Mouse (Mus musculus): ENCODE results near the gene Isyna1.

Isyna1 gene

GRCm38 (mm10) chr8:70598283-70598682, 4.1 kb downstream of the Isyna1 start:
- in situ Hi-C loops (cut with MboI; ENCODE audit: low pct_unique_long_range_greater_than_20kb in 1 of 2, low sequenced_read_pairs in 2 of 2, unreplicated experiment in 1 of 2): loop anchor here in 1 of 2 experiments (5.0 kb wide), 1 partner anchor 36 kb away; no protein-coding TSS in a partner anchor

GRCm38 (mm10) chr8:70598722-70599121, 4.5 kb downstream of the Isyna1 start:
- in situ Hi-C loops (cut with MboI; ENCODE audit: low pct_unique_long_range_greater_than_20kb in 1 of 2, low sequenced_read_pairs in 2 of 2, unreplicated experiment in 1 of 2): loop anchor here in 1 of 2 experiments (5.0 kb wide), 1 partner anchor 36 kb away; no protein-coding TSS in a partner anchor

DNA sequence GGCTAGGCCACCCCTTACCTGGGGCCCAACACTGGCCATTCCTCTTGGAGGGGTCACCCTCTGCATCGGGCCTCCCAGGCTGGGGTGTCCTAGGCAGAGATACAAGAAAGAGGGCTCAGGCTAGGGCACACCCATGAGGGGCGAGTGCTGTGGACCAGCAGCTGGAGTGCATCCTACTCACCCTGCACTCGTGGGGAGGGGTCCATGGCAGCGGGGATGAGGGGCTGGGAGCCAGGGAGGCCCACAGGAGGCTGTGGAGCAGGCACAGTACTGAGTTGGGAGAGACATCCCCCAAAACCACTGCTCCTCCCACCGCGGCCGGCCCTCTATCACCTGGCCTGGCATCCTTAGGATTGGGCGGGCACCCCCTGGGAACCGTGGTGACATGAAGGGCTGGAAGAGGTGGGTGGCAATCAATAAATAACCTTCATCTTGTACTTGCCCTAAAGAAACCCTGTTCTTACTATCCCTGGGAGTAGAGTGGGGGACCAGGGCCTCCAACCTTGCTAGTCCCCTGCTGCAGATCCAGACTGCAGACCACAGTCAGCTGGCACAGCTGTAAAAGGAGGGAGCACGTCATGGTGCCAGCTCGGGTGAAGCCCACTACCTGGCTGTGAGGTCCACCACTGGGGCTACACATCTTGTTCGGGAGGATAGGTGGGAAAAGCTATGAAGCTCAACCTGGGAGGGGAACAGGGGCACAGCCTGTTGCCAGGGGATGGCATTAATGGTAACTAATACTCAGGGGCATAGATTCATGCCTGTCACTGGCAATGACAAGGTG, 5.5 kb downstream of the Isyna1 start:
- in situ Hi-C loops (cut with MboI; ENCODE audit: low pct_unique_long_range_greater_than_20kb in 1 of 2, low sequenced_read_pairs in 2 of 2, unreplicated experiment in 1 of 2): loop anchor here in 1 of 2 experiments (5.0 kb wide), 1 partner anchor 37 kb away; no protein-coding TSS in a partner anchor

DNA sequence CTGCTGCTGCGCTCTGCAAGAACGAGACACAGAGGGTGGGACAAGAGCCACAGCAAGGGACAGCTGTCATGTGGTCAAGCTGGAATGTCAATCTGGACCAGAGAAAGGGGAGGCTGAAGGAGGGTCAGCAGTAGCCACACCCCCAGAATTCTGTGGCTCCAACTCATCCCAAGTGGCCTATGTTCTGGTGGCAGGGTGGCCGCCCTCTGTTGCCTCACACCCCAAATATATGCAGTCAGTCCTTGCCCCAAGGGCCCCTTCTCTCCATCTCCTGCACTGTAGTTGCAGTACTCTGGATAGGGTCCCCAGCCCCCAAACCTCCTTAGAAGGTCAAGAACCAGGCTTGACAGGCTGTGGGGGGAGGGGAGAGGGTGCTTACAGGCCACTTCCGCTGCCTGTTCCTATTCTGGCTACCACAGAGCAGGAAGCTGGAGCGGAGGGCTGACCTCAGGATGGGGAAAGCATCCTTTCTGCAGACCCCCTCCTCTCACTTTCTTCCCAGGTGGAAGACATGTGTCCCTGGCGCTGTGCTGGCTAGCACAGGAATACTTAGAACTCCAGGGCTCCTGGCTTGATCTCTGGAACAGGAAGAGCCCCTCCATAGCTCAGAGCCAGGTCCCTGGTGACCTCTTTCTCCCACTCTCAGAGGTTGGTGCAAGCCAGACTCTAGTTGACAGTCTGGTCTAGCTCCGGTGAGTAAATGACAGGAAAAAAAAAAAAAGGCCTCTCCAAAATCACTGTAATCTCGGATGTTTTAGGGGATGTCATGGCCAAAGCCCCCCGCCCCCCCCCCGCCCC, 6.5 kb downstream of the Isyna1 start:
- in situ Hi-C loops (cut with MboI; ENCODE audit: low pct_unique_long_range_greater_than_20kb in 1 of 2, low sequenced_read_pairs in 2 of 2, unreplicated experiment in 1 of 2): no loop called here

DNA sequence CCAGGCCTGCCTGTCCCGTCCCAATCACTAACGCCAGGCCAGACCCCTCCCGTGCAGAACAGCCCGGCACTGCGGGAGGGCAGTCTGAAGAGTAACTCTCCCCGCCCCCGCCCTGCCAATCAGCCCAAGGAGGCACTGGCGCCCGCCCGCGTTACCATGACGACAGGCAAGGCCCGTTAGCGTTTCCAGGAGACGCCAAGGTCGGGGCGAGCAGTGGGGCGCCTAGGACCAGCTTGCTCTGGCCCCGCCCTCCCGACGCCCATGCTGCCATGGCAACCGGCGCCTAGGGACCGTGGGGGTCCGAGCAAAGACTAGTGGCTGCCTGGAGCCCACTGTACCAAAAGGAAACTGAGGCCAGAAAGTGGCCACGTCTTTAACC, 7.1 kb downstream of the Isyna1 start:
- in situ Hi-C loops (cut with MboI; ENCODE audit: low pct_unique_long_range_greater_than_20kb in 1 of 2, low sequenced_read_pairs in 2 of 2, unreplicated experiment in 1 of 2): no loop called here

DNA sequence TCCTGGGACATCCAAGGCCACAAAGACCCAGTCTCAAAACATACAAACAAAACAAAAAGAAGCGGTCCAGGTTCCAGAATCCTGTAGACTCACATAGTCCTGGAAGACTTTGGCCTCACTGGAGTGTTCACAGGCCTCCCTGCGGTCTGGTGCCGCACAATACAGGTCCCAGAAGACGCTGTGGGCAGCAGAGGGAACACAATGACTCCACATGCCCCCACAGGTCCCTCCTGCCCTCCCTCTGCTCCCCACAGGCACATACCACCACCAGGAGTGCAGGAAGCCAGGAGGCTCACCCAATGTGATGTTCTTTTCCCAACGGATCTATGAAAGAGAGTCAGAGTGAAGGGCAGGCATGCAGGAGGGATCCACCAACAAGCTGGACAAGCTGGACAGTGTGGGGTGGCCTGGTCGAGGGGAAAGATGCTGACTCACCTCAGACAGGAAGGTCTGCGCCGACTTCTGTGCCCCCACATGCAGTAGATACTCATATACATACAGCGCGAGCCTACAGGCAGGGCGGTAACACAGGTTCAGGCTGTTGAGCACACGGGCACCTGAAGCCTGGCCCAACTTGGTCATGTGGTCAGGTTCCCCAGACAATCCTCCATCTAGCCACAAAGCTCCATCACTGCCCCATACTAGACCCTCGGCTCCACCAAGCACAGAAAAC, 8.1 kb downstream of the Isyna1 start:
- in situ Hi-C loops (cut with MboI; ENCODE audit: low pct_unique_long_range_greater_than_20kb in 1 of 2, low sequenced_read_pairs in 2 of 2, unreplicated experiment in 1 of 2): no loop called here

DNA sequence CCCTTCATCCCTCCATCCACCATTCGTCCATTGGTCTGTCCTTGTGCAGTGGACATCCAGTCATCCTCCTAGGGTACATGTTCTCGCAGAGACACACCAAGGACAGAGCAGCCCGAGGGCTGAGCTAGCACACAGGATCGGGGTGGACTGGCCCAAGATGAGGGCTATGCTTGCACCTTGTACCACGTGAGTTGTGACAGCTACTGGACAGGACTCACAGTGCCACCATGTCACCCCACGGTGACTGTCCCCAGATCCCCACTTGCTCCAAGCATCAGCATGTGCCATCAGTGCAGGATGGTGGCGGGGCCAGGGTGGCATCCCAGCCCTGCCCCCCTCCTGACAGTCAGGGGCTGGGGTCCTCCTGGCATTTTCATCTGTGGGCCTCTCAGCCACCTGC, 10.4 kb downstream of the Isyna1 start:
- in situ Hi-C loops (cut with MboI; ENCODE audit: low pct_unique_long_range_greater_than_20kb in 1 of 2, low sequenced_read_pairs in 2 of 2, unreplicated experiment in 1 of 2): no loop called here

GRCm38 (mm10) chr8:70605871-70606779, 12.0 kb downstream of the Isyna1 start:
- in situ Hi-C loops (cut with MboI; ENCODE audit: low pct_unique_long_range_greater_than_20kb in 1 of 2, low sequenced_read_pairs in 2 of 2, unreplicated experiment in 1 of 2): no loop called here

DNA sequence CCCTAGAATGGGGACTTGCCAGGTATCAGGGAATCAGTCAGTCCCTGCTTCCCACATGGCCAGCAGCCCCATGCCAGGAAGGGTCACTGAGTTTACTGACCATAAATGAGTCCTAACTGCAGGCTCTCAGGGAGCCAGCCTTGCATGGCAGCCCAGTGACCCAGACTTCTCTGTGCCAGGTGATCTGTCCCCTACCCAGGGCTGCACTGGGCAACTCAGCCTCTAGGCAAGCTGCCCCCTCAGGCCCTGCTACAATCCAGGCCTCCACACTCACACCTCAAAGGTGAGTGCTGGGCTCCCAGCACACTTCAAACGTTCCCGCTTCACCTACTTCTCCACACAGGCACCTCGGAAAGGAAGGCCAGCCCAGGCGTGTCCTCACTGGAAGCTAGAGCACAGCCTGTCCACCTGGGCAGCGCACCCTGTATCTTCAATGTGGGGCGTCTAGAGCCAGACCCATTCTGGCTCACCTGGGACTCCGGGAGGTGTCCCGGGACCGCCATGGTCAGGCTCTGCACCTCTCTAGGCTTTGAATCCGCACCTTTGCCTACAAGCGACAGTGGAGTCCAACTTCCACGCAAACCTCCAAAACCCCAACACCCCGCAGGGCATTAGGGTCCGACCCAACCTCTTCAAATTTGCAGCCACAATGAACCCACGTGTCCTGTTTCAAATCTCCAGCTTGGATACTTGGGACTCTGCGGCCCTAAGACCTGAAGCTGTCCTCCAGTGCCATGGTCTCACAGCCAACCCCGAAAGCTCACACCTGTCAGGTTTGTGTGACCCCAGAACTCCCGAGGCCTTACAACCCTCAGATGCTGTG, 12.8 kb downstream of the Isyna1 start:
- in situ Hi-C loops (cut with MboI; ENCODE audit: low pct_unique_long_range_greater_than_20kb in 1 of 2, low sequenced_read_pairs in 2 of 2, unreplicated experiment in 1 of 2): no loop called here

- in situ Hi-C loops (cut with MboI; ENCODE audit: low pct_unique_long_range_greater_than_20kb in 1 of 2, low sequenced_read_pairs in 2 of 2, unreplicated experiment in 1 of 2): no loop called here
Measured at GRCm38 (mm10) chr8:70607603-70607897, 13.4 kb downstream of the Isyna1 start.

DNA sequence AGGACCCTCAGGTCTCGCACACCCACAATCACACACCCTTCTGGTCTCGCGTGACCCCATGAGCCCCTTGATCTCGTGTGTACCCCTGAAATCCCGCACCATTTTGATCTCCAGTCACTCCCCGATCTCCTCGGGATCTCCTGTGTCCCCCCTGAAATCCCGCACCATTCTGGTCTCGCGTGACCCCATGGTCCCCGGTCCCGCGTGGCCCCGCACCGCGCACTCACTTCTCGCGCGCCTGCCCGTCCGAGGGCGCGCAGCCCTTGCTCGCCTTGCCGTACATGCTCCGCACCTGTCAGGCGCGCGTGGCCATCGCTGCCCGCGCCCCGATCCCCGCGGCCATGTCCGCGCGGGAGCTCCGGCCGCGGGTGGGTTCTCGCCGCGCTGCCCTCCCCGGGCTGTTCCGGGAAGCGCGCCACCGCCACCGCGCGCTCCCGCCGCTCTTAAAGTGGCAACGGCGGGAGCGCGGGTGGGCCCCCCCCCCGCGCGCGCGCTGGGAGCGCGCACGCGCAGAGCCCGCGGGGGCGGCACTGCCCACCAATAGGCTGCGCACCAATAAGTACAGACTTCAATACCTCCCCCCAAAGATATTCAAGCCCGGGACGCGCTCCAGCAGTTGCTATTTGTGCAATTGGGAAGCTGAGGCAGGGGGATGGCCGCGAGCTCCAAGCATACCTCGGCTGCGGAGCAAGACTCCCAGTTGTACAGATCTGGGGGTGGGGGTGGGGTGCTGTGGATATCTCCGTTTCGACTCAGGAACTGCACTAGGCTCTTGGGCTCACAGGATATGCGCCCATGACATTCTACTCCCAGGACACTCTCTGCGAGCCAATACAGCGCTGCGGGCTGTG, 13.9 kb downstream of the Isyna1 start:
- in situ Hi-C loops (cut with MboI; ENCODE audit: low pct_unique_long_range_greater_than_20kb in 1 of 2, low sequenced_read_pairs in 2 of 2, unreplicated experiment in 1 of 2): no loop called here

DNA sequence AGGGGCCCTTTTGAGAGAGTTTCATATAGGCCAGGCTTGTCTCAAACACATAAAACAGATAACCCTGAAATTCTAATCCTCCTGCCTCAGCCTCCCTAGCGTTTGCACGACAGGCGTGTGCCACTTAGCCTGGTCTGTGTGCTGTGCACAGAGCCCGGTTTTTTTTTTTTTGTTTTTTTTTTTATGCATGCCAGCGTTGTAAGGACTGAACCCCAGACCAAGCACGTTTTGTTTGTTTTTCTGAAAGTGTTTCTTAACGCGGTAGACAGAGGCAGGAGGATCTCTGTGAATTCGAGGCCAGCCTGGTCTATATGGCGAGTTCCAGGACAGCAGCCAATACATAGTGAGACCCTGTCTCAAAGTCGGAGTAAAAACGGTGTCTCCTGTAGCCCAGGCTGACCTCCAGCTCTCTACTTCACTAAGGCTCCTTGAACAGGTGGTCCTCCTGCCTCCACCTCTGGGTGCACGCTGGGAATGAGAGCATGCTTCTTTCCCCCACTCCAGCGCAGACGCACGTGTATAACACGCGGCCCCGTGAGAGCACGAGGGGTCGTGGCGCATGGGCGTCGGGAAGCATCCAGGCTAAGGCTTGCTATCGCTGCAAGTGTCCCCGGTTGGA, 14.7 kb downstream of the Isyna1 start, which contains the start of gene Ssbp4:
TSS of gene Ssbp4 (minus strand) at position 124 of the 619 bp plus-strand sequence.
- in situ Hi-C loops (cut with MboI; ENCODE audit: low pct_unique_long_range_greater_than_20kb in 1 of 2, low sequenced_read_pairs in 2 of 2, unreplicated experiment in 1 of 2): no loop called here

GRCm38 (mm10) chr8:70609368-70609848, 15.2 kb downstream of the Isyna1 start:
- in situ Hi-C loops (cut with MboI; ENCODE audit: low pct_unique_long_range_greater_than_20kb in 1 of 2, low sequenced_read_pairs in 2 of 2, unreplicated experiment in 1 of 2): no loop called here

DNA sequence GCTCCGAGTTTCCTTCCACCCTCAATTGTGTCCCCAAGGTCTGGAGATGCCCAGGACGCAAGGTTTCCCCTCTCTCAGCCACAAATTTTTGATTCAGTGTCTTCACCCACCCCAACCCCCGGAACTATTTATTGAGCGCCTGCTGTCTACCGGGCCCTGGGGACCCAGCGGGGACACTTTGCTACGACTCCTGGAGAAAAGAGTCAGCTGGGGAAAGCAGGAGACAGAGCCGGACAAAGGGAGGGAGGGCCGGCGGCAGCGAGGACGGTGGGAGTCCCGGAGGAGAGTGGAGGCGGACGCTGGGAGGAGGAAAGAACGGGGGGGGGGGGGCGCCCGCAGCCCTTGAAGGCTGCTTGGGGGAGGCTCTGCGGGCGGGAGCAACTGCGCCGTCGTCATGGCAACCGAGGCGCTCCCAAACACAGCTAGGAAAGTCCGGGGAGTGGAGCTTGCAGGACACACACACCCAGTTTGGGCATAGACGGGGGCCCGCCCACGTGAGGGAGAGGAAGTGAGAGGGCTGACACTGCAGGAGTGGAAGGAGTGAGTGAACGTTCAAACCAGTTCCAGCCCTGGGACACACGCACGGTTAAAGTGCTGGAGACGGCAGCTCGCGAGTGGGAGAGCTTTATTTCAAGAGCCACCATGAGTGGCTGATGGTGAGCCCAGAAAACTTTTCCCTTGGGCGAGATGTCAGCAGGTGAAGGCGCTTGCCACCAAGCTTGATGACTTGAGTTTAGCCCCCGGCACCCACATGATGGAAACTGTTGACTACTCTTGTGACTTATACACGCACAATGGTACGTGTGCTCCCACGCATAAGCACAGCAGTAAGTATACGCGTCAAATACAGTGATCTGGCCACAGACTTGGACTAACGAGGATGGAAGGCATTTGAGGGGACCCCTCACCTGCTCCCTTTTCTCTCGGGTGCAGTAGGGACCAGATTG, 15.9 kb downstream of the Isyna1 start:
- in situ Hi-C loops (cut with MboI; ENCODE audit: low pct_unique_long_range_greater_than_20kb in 1 of 2, low sequenced_read_pairs in 2 of 2, unreplicated experiment in 1 of 2): no loop called here

Data from mouse embryonic stem cell (cell line).